Mouse (Mus musculus) stomach, embryonic 14.5 days (tissue): ENCODE data around the gene Tmco4. TPM values are rescaled to one million over a fixed set of nuclear protein-coding genes. Genes with fewer than 3 reads are reported as not detected.

ENCODE experiments used
- ATAC-seq: fragments of 200-750 bp; cut with Nextera tagmentation; 2 replicates; pipeline ENCODE4 v1.8.0; 2017; ENCODE audit warnings: low read depth, moderate TSS enrichment; ENCODE audit not compliant: insufficient number of reproducible peaks, insufficient read depth, low FRiP score
- H3K27ac ChIP-seq: fragments of 300-500 bp; sonication (generic); 2 replicates; pipeline ENCODE4 v1.5.1; 2014; ENCODE audit warnings: mild to moderate bottlenecking, low read length, moderate library complexity, mixed read lengths
- H3K27me3 ChIP-seq: fragments of 300-500 bp; sonication (generic); 2 replicates; pipeline ENCODE4 v1.6.1; 2014; ENCODE audit warnings: low read length, control low read depth, mixed read lengths; ENCODE audit not compliant: control insufficient read depth, insufficient read depth
- H3K36me3 ChIP-seq: fragments of 300-500 bp; sonication (generic); 2 replicates; pipeline ENCODE4 v1.6.1; 2014; ENCODE audit warnings: mild to moderate bottlenecking, control low read depth, low read length, moderate library complexity, mixed read lengths; ENCODE audit not compliant: control insufficient read depth, insufficient read depth
- H3K4me1 ChIP-seq: fragments of 300-500 bp; sonication (generic); 2 replicates; pipeline ENCODE4 v1.6.1; 2014; ENCODE audit warnings: low read length, control low read depth, mixed read lengths; ENCODE audit not compliant: control insufficient read depth, insufficient read depth
- H3K4me2 ChIP-seq: fragments of 300-500 bp; sonication (generic); replicated peaks from 2 replicates; pipeline ENCODE4 v1.6.1; 2014; ENCODE audit warnings: low read depth, low read length, control low read depth
- H3K4me3 ChIP-seq: fragments of 300-500 bp; sonication (generic); 2 replicates; pipeline ENCODE4 v1.5.1; 2014; ENCODE audit warnings: low read depth, low read length, control low read depth
- H3K9ac ChIP-seq: fragments of 300-500 bp; sonication (generic); replicated peaks from 2 replicates; pipeline ENCODE4 v1.6.1; 2014; ENCODE audit warnings: low read depth, mild to moderate bottlenecking, control low read depth, low read length, moderate library complexity, mixed read lengths
- H3K9me3 ChIP-seq: fragments of 300-500 bp; sonication (generic); 2 replicates; pipeline ENCODE4 v1.6.1; 2016; ENCODE audit warnings: low read depth, low read length, control low read depth; ENCODE audit not compliant: control insufficient read depth
- WGBS: fragments of 180-500 bp; shearing (Covaris S2); extraction: QIAGEN DNeasy Blood & Tissue Kit; methylation state at CpG from one replicate; pipeline ENCODE4 v1.1.7; 2014; 5-methylcytosine and 5-hydroxymethylcytosine counted together
- polyA plus RNA-seq: library from polyadenylated mRNA; unstranded; fragments of >200 nt; fragmentation: Nextera tagmentation; extraction: Ambion mirVana; gene quantifications from 2 replicates; pipeline ENCODE4 v1.2.1, GENCODE M21; 2014

The Tmco4 gene
- polyA plus RNA-seq, 1 experiment from 2014 or later: 6.6 TPM

GRCm38 (mm10) chr4:139034010-139034367 is 61.3 kb downstream of the Tmco4 start:
- no peak overlapping the region for H3K27ac ChIP-seq
- no peak for ATAC-seq
- 82% methylated on average over 8 of the region's 8 CpGs for WGBS

GRCm38 (mm10) chr4:139034540-139034939 is 61.9 kb downstream of the Tmco4 start:
- Histone ChIP-seq H3K36me3 (no peaks in the 10 kb centered on the region), H3K27me3 (no peaks in the 10 kb centered on the region), H3K4me2 (no peak overlapping the region), H3K4me3 (no peak overlapping the region), H3K27ac (no peak overlapping the region), H3K9me3 (no peaks in the 10 kb centered on the region; the same call in 1 of the 2 replicates), H3K4me1 (0 out of 2 replicates have a peak, but pooled peaks cover 8% of the 10 kb centered on the region), H3K9ac (no peak overlapping the region)
- 32% methylated on average over 4 of the region's 4 CpGs for WGBS
- ATAC-seq: no peak

More at GRCm38 (mm10) chr4:139034010-139034367, 61.3 kb downstream of the Tmco4 start:
- no peak overlapping the region for H3K9ac ChIP-seq
- no peaks in the 10 kb centered on the region for H3K36me3 ChIP-seq
- no peak overlapping the region for H3K4me3 ChIP-seq
- H3K4me1 ChIP-seq: 0 out of 2 replicates have a peak, but pooled peaks cover 8% of the 10 kb centered on the region
- H3K27me3 ChIP-seq: no peaks in the 10 kb centered on the region
- H3K9me3 ChIP-seq: no peaks in the 10 kb centered on the region; the same call in 1 of the 2 replicates
- no peak overlapping the region for H3K4me2 ChIP-seq

GRCm38 (mm10) chr4:139034942-139035341 is 62.3 kb downstream of the Tmco4 start:
- Histone ChIP-seq H3K9ac (no peak overlapping the region), H3K4me1 (0 out of 2 replicates have a peak, but pooled peaks cover 8% of the 10 kb centered on the region)
- WGBS: 94% methylated on average over 3 of the region's 3 CpGs

GRCm38 (mm10) chr4:139035799-139036198 is 63.1 kb downstream of the Tmco4 start:
- H3K27me3 ChIP-seq: no peaks in the 10 kb centered on the region
- H3K27ac ChIP-seq: no peak overlapping the region
- no peak overlapping the region for H3K4me2 ChIP-seq
- no peak overlapping the region for H3K4me3 ChIP-seq
- no peaks in the 10 kb centered on the region; the same call in 1 of the 2 replicates for H3K9me3 ChIP-seq
- no peak for ATAC-seq
- 0 out of 2 replicates have a peak, but pooled peaks cover 8% of the 10 kb centered on the region for H3K4me1 ChIP-seq
- WGBS: 91% methylated on average over 3 of the region's 3 CpGs
- H3K36me3 ChIP-seq: no peaks in the 10 kb centered on the region
- no peak overlapping the region for H3K9ac ChIP-seq

More at GRCm38 (mm10) chr4:139034942-139035341, 62.3 kb downstream of the Tmco4 start:
- ATAC-seq: no peak
- Histone ChIP-seq H3K4me2 (no peak overlapping the region), H3K9me3 (no peaks in the 10 kb centered on the region; the same call in 1 of the 2 replicates), H3K4me3 (no peak overlapping the region), H3K27ac (no peak overlapping the region), H3K36me3 (no peaks in the 10 kb centered on the region), H3K27me3 (no peaks in the 10 kb centered on the region)

- Histone ChIP-seq H3K36me3 (no peaks in the 10 kb centered on the region), H3K4me3 (no peak overlapping the region), H3K4me2 (no peak overlapping the region), H3K9me3 (no peaks in the 10 kb centered on the region; the same call in 1 of the 2 replicates), H3K27me3 (no peaks in the 10 kb centered on the region), H3K27ac (no peak overlapping the region), H3K9ac (no peak overlapping the region), H3K4me1 (0 out of 2 replicates have a peak, but pooled peaks cover 8% of the 10 kb centered on the region)
- 46% methylated on average over 17 of the region's 17 CpGs for WGBS
- no peak for ATAC-seq
These were observed 65.3 kb downstream of the Tmco4 start for GRCm38 (mm10) chr4:139037795-139038607.

- no peak for ATAC-seq
- H3K36me3 ChIP-seq: no peaks in the 10 kb centered on the region
- 11% methylated on average over 10 of the region's 10 CpGs for WGBS
These were observed 67.6 kb downstream of the Tmco4 start for GRCm38 (mm10) chr4:139040084-139040839.

GRCm38 (mm10) chr4:139042611-139043010 is 69.9 kb downstream of the Tmco4 start:
- 80% methylated on average over 5 of the region's 5 CpGs for WGBS

More at GRCm38 (mm10) chr4:139040084-139040839, 67.6 kb downstream of the Tmco4 start:
- Histone ChIP-seq H3K27ac (no peak overlapping the region), H3K4me2 (no peak overlapping the region), H3K9me3 (no peaks in the 10 kb centered on the region; the same call in 1 of the 2 replicates), H3K4me3 (no peak overlapping the region), H3K9ac (no peak overlapping the region), H3K27me3 (no peaks in the 10 kb centered on the region), H3K4me1 (0 out of 2 replicates have a peak, but pooled peaks cover 8% of the 10 kb centered on the region)

GRCm38 (mm10) chr4:139043600-139043999 is 70.9 kb downstream of the Tmco4 start:
- WGBS: 80% methylated on average over 2 of the region's 2 CpGs
- Histone ChIP-seq H3K27me3 (no peaks in the 10 kb centered on the region), H3K4me2 (no peak overlapping the region), H3K4me1 (no peaks in the 10 kb centered on the region), H3K27ac (no peak overlapping the region), H3K9ac (no peak overlapping the region), H3K9me3 (no peaks in the 10 kb centered on the region), H3K36me3 (no peaks in the 10 kb centered on the region), H3K4me3 (no peak overlapping the region)
- no peak for ATAC-seq

More at GRCm38 (mm10) chr4:139042611-139043010, 69.9 kb downstream of the Tmco4 start:
- Histone ChIP-seq H3K4me2 (no peak overlapping the region), H3K27me3 (no peaks in the 10 kb centered on the region), H3K4me3 (no peak overlapping the region), H3K9me3 (no peaks in the 10 kb centered on the region), H3K4me1 (0 out of 2 replicates have a peak, but pooled peaks cover 8% of the 10 kb centered on the region), H3K27ac (no peak overlapping the region), H3K9ac (no peak overlapping the region), H3K36me3 (no peaks in the 10 kb centered on the region)
- ATAC-seq: no peak
